Mouse (Mus musculus): ENCODE data around the gene Ceacam10.

DNA sequence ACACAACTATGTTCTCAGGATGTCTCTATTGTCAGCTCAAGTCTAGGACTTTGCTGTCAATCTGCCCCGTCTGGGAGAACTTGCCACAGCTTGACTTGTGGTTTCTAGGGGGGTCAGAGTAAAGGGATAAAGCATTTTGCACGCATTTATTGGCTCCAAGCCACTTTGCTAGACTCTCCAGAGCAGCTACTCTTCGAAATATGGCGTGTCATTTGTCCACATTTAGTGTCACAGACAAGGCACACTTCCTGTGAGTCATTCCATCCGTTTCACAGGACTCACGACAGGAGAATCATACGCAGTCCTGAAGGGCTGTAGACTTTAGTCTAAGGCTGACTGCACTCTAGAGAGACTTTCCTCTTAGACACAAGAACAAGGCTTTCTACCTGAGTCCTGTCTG, 47.4 kb downstream of the Ceacam10 start:
- no peak for TF ChIP-seq EP300 (IDR thresholded peaks at IDR 0.05; ENCODE audit: low read depth)
- no peak for TF ChIP-seq CTCF (IDR thresholded peaks at IDR 0.05; ENCODE audit: low read depth)

Measured in liver, embryonic 14.5 days (tissue).